Mouse (Mus musculus) gastrocnemius, postnatal 25 days (tissue): ENCODE data around the gene Igf1r. TPM values are rescaled to one million over a fixed set of nuclear protein-coding genes. Genes with fewer than 3 reads are reported as not detected.

Experiments
- DNase-seq: peaks from one replicate; pipeline ENCODE4 v3.0.0; 2022
- long read RNA-seq, 2 experiments: library from polyadenylated mRNA; stranded (forward); transcript quantifications; one replicate each; pipeline ENCODE4 v2.0.0; 2021
- total RNA-seq, 2 experiments: library from RNA; stranded (reverse); gene quantifications; 1 replicate in 1 of 2; 2 replicates in 1 of 2; pipeline ENCODE4 v1.2.3; 2021

The Igf1r gene
- 1 to 10 TPM; 9.5 to 9.6 TPM for total RNA-seq
- long read RNA-seq, experiment 1, partial matches to known transcripts, result 0 of 3 reads
- long read RNA-seq, experiment 1, other reads (novel, unspliced or antisense), result 3 of 3 reads
- long read RNA-seq, experiment 2, partial matches to known transcripts, result 0 of 7 reads
- long read RNA-seq, experiment 2, other reads (novel, unspliced or antisense), result 7 of 7 reads

GRCm38 (mm10) chr7:67952777-67953700 is at the start of gene Igf1r:
Gene Igf1r (plus strand): TSS chr7:67952827.
- peak; percentile 38 for DNase-seq

DNA sequence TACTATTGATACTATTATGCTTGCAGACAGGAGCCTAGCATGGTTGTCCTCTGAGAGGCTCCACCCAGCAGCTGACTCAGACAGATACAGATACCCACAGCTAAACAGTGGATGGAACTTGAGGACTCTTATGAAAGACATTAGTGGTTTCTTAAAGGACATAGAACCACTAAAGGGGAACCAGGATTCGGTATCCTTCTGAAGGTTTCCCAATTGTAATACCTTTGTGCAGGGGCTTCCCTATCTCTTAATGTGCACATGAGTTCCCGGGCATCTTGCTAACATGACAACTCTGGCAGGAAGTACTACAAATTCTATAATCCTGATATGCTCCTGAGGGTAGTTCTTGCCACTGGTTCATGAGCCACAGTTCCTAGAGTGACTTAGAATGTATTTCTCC is 46.3 kb upstream of the Igf1r start:
- DNase-seq, result no peak

- DNase-seq, result no peak
These were observed 44.7 kb upstream of the Igf1r start for GRCm38 (mm10) chr7:67907786-67908400.

DNA sequence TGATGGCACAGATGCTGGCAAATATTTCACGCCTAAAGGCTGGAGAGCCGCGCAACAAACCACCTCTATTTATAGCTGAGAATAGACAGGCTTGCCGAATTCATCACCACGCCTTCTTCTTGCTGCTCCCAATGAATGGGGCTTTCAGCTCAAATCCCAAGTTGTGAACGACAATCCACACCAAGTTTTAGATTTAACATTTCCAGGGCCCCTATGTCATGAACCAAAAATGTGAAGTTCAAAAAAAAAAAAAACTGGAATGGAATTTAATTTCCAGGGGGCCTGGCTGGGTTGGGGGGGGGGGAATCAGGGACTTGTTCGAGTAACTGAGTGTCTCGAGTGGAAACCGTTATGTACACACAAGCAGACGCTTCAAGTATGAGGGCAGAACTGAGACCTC is 42.1 kb upstream of the Igf1r start:
- DNase-seq, result no peak

GRCm38 (mm10) chr7:67910947-67911346 is 41.7 kb upstream of the Igf1r start:
- DNase-seq, result no peak

DNA sequence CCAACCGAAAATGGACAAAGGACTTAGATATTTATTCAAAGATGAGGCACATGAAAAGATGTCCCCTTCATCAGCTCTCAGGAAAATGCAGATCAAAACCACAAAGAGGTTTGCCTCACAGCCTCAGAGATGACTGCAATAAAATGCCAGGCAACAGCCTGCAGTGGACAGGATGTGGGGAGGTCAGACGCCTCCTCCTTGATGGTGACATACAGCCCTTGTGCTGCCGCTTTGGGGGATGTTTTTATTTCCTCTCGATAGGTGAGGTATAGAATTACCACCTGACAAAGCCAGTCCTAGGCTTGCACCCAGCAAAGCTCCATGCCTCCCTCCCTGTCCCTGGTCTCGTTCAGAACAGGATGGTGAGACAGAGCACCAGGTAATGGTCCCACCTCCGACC is 40.8 kb upstream of the Igf1r start:
- no peak for DNase-seq

DNA sequence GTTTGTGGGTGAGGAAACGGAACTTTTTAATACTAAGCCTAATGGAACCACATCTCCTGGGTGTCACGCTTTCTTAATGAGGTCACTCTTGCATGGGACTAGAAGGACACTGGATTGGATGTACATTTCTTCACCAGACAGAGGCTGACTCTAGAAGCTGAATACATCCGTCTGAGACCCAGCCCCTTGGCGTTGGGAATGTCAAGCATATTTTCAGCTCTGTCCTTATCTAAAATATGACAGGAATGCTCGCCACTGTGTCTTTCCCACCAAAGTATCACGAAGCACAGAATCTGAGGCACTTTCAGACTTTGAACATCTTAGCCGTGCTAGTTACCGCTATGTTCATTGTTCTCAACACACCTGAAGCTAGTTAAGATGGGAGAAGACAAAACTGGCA is 35.7 kb upstream of the Igf1r start:
- no peak for DNase-seq

DNA sequence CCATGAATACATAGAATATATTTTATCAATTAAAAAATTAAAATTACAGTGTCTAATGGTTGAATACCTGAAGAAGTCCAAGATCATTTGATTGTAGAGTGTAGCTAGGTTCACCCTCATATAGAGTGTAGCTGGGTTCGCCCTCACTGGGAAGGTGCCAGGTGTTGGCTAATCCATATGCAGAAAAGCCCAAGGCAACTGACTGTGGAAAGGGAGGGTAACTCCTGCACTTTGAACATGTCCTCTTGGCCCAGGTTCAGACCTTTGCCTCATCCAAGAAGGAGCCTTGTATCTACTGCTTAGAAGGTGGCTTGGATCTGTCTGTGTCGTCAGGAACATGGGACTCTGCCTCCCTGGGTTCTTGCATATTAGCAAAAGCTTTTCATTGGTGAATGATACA is 34.9 kb upstream of the Igf1r start:
- DNase-seq, result no peak

GRCm38 (mm10) chr7:67919467-67919866 is 33.2 kb upstream of the Igf1r start:
- DNase-seq, result no peak

DNA sequence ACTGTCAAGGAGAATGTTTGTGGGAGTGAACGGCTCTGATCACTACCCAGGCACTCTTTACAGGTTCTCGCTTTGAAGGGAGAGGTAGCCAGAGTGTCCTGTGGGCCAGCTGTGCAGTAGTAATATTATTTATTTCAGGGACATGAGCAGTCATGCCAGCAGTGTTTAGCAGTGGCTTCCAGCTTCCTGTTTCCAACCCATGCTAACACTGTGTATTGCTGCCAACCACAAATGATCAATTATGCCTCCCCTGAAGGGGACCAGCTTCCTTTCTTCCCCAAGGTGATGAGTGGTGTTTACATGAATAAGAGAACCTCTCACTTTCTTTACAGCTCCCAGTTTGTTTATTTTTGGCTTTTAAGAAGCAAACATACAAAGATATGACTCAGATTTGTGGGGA is 28.4 kb upstream of the Igf1r start:
- no peak for DNase-seq

GRCm38 (mm10) chr7:67930132-67930531 is 22.5 kb upstream of the Igf1r start:
- no peak for DNase-seq

DNA sequence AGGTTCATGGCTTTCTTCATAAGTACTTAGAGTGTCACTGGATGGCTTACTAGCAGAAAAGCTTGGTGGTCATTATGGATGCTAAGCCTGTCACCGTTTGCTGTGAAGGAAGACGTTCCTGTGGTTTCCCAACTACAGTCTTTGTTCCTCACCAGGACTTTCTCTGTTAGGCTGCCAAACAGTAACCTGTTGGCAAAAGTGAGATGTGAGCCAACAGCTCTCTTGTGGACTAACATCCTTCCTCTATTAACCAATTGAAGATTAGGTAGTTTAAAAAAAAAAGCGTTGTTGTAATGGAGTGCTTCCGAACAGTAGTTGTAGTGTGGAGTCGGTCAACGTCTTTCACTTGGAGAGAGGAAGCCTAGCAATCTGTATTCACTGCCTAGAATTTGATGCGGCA is 15.8 kb upstream of the Igf1r start:
- no peak for DNase-seq

GRCm38 (mm10) chr7:67943805-67944204 is 8.8 kb upstream of the Igf1r start:
- no peak for DNase-seq

DNA sequence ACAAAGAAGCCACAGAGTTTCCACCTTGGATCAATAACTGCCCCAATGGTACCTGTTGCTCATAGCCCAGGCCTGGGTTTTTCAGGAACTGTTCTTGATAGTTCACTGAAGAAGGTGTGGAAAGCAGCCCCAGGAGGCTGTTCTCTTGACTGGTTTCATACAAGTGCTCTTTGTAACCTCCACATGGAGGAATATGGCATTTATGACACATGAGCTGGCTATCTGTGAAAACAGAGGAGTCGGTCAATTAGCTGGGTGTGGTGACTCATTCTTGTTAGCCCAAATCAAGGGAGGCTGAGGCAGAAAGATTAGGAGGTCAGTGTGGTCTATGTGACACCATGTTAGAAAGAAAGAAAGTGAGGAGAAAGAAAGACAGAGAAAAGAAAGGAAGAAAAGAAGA is 5.7 kb upstream of the Igf1r start:
- DNase-seq, result no peak

- no peak for DNase-seq
These were observed 2.2 kb upstream of the Igf1r start for GRCm38 (mm10) chr7:67950346-67950814.

DNA sequence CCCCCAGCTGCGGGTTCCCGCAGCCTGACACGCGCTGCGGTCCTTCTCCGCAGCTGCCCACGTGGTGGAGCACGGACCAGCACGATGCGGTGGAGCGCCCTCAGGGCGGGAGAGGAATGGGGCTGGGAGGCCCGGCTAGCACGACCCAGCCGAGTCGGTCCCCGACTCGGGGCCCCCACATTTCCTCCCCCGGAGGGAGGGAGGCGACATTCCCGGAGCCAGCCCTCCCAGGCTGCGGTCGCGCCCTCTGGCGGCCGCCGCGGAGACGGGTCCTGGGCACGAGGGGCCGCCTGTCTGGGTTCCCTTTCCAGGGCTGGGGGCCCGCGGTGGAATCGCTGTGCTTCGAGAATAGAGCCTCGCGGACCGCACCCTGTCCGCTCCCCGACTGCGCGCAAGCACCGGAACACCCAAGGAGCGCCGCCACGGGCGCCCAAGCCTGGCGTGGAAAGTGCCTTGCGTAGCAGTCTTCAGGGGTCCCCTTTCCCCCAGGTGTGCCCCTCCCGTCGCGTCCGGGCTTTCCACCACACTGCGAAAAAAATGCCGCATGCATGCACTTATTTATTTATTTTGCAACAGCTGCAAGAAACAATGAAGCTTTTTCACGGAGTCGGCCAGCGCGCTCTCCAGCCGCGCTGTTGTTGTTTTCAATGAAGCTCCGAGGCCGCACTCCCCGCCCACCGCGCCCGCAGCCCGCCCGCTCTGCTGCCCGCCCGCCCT is 1.7 kb upstream of the Igf1r start:
- peak; percentile 82 for DNase-seq

- DNase-seq, result peak; percentile 95
These were observed 1.0 kb upstream of the Igf1r start for GRCm38 (mm10) chr7:67951532-67952035.

GRCm38 (mm10) chr7:67952036-67952681 is 468 bp upstream of the Igf1r start:
- DNase-seq, result peak; percentile 77

- no peak for DNase-seq
These were observed 1.2 kb downstream of the Igf1r start for GRCm38 (mm10) chr7:67953764-67954242.

DNA sequence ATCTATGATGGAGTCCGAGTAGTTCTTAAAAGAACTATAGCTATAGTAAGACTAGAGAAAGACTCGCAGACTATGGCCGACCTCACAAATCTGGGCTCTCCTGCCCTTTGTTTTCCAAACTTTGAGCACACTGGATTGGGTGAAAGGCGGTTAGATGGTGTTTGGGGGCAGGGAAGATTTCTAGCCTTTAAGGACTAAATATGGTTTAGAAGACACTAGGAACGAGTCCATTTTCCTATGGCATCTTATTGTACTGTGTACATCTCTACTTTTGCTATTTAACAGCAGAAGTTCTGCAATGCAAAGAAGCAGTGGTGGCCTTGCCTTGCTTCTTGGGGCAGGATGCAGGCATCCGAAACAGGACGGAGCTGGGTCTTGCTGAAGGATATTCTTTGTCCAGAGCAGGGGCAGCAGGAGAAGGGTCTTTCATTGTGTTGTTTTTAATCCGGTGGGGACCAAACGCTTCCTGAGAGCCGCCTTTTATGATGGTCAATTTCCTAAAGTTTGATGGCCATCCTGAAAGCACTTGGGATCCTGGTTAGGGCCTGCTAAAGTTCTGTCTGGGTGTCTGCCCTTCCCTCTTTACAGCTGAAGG is 2.1 kb downstream of the Igf1r start:
- no peak for DNase-seq

DNA sequence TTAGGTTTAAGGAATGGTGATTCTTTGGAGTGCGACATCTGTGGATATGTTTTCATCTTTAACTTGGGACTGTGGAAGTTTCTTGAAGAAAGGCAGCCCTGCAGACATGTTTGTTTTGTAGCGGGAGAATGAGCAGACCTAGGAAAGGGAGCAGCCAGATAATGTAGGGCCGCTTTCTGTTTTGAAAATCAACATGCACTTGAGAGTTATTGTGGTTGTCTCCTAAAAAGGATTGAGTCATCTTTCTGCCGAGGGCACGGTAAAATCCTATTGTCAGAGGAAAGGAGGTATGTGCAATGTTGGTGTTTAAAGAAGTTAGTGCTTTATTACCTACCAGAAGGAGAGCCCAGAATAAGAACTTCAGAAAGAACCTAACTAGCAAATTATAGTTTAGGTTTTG is 2.6 kb downstream of the Igf1r start:
- DNase-seq, result no peak
